Mouse (Mus musculus) erythroblast, embryonic 14.5 days (primary cell): ENCODE results near the gene Cldn24.

Experiments used
- GATA1 ChIP-seq: IDR thresholded peaks from 2 replicates; pipeline ENCODE4 v1.6.1; 2012; ENCODE audit warnings: low read length, inconsistent platforms, mixed read lengths
- TAL1 ChIP-seq: IDR thresholded peaks from 3 replicates; pipeline ENCODE4 v1.6.1; 2012; ENCODE audit warnings: low read length, inconsistent platforms, mixed read lengths

DNA sequence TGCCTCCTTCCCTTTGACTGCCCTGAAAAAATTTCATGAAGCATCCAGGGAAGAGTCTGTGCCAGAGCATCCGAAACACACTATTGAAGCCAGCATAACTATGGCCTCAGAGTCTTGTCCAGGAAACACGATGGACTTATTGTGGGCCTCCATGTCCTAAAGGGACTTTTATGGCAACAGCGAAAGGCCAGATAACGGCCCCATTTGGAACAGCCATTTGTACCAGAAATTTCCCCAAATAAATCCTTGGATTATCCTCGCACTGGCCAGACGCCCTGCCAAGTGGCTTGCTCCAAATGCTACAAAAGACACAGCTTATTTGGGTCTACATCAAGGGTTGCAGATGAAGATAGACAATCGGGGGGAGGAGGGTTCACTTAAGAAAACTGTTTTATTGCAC, 37.5 kb upstream of the Cldn24 start:
- TF ChIP-seq GATA1 (no peak), TAL1 (no peak)
